In genomic region chr19:16131831-16132230, GRCm38 (mm10) we compare ENCODE assay signal across 9 mouse cellular contexts. TPM values are rescaled to one million over a fixed set of nuclear protein-coding genes. Genes with fewer than 3 reads are reported as not detected.
DNase-seq lines count a peak whose midpoint lies in the region; ATAC-seq and TF ChIP-seq lines count a peak whose summit lies in the region.
"Had no signal": no experiment of that assay in that cellular context is flagged by ENCODE, and none has a peak within 500 bp of the region (broad histone marks: within the 10 kb centered on the region; RNA-seq: fewer than 3 reads in every experiment).

No protein-coding gene starts in this region.

- no peak for TF ChIP-seq CTCF in C2C12 (IDR thresholded peaks at IDR 0.05; ENCODE audit: control insufficient read depth, insufficient read depth, insufficient read length)

- H3K36me3 ChIP-seq in C2C12 (ENCODE audit: control insufficient read depth, insufficient read depth): no peaks in the 10 kb centered on the region
- no peaks in the 10 kb centered on the region for H3K36me3 ChIP-seq in forebrain, embryonic 16.5 days (ENCODE audit: control insufficient read depth, insufficient read depth)
- no peaks in the 10 kb centered on the region for H3K36me3 ChIP-seq in liver, embryonic 12.5 days
- H3K36me3 ChIP-seq: G1E had no signal

- H3K4me3 ChIP-seq in C2C12 (ENCODE audit: insufficient read depth, poor library complexity, severe bottlenecking): peak overlapping the region; percentile 41
- peak overlapping the region; percentile 81 for H3K4me3 ChIP-seq in forebrain, embryonic 16.5 days (replicated peaks; ENCODE audit: low read length)
- H3K4me3 ChIP-seq in liver, embryonic 12.5 days: peak overlapping the region; percentile 67

- peaks cover 17% of the 10 kb centered on the region for H3K79me3 ChIP-seq in C2C12 (ENCODE audit: low read depth)

- peaks cover 16% of the 10 kb centered on the region for H3K4me1 ChIP-seq in forebrain, embryonic 16.5 days (replicated peaks; ENCODE audit: control insufficient read depth, insufficient read depth, low read length)
- peaks cover 38% of the 10 kb centered on the region for H3K4me1 ChIP-seq in liver, embryonic 12.5 days

- H3ac ChIP-seq in C2C12 (ENCODE audit: control insufficient read depth, insufficient read length, low read depth): peak overlapping the region; percentile 54

- peaks cover 39% of the 10 kb centered on the region for H3K79me2 ChIP-seq in C2C12 (ENCODE audit: control insufficient read depth, insufficient read depth)

- peak overlapping the region; percentile 98 for H3K9ac ChIP-seq in forebrain, embryonic 16.5 days (replicated peaks; ENCODE audit: low read depth, low read length)
- H3K9ac ChIP-seq in liver, embryonic 12.5 days: peak overlapping the region; percentile 65

- no peaks in the 10 kb centered on the region for H3K27me3 ChIP-seq in C2C12 (ENCODE audit: control insufficient read depth, insufficient read depth, insufficient read length)
- no peaks in the 10 kb centered on the region for H3K27me3 ChIP-seq in forebrain, embryonic 16.5 days (replicated peaks; ENCODE audit: control insufficient read depth, insufficient read depth, low read length)
- peaks cover 67% of the 10 kb centered on the region for H3K27me3 ChIP-seq in liver, embryonic 12.5 days (replicated peaks)

- no peak for ATAC-seq in forebrain, embryonic 16.5 days
- ATAC-seq in liver, embryonic 12.5 days: no peak
- no peak for ATAC-seq in activated CD4-positive, CD25-positive, alpha-beta regulatory T cell, adult 4 months
- no peak for ATAC-seq in monocyte, adult 5-6 weeks (replicated peaks; ENCODE audit: insufficient number of reproducible peaks, low FRiP score, low TSS enrichment, poor library complexity, severe bottlenecking)

- 15% methylated on average over 6 of the region's 6 CpGs for WGBS in forebrain, embryonic 16.5 days
- WGBS in liver, embryonic 12.5 days (ENCODE audit: insufficient replicate concordance): 3% methylated on average over 6 of the region's 6 CpGs

- peak overlapping the region; percentile 76 for H3K4me2 ChIP-seq in forebrain, embryonic 16.5 days (ENCODE audit: low read length)
- H3K4me2 ChIP-seq in liver, embryonic 12.5 days: peak overlapping the region; percentile 91

- H3K9me3 ChIP-seq in forebrain, embryonic 16.5 days (ENCODE audit: control insufficient read depth, low read length): no peaks in the 10 kb centered on the region
- H3K9me3 ChIP-seq in liver, embryonic 12.5 days (replicated peaks): no peaks in the 10 kb centered on the region

- peak overlapping the region; percentile 96 for H3K27ac ChIP-seq in forebrain, embryonic 16.5 days (ENCODE audit: low read length)
- peak overlapping the region; percentile 80 for H3K27ac ChIP-seq in liver, embryonic 12.5 days

- peak; percentile 16 for DNase-seq in gastrocnemius, adult 18-20 months (ENCODE audit: low spot score)
- DNase-seq in gastrocnemius, postnatal 25 days: no peak
- no peak for DNase-seq in frontal cortex, postnatal 14 days (ENCODE audit: low spot score in 2 of 2)

TF ChIP-seq in C2C12, 6 proteins besides CTCF, POLR2A, EP300 and RAD21:
- no peak for TF ChIP-seq MYOD1 (IDR thresholded peaks at IDR 0.05; ENCODE audit: control insufficient read depth, insufficient read length, low read depth)
- TF ChIP-seq CEBPB (IDR thresholded peaks at IDR 0.05; ENCODE audit: low read depth): no peak
- no peak for TF ChIP-seq MAX (IDR thresholded peaks at IDR 0.05)
- no peak for TF ChIP-seq FOSL1 (IDR thresholded peaks at IDR 0.05; ENCODE audit: insufficient read depth, low read length, poor library complexity, severe bottlenecking)
- no peak for TF ChIP-seq USF1 (IDR thresholded peaks at IDR 0.05; ENCODE audit: low read depth)
- TF ChIP-seq MYOG (IDR thresholded peaks at IDR 0.05; ENCODE audit: control insufficient read depth, extremely low read depth, insufficient read length): no peak

RNA-seq across cellular contexts. Expression of gene Gnaq, which starts 0.8 kb away (rescaled TPM):
- total RNA-seq in gastrocnemius, adult 18-20 months (2021): 10 to 100 TPM; 11.9 to 14.9 TPM
- 10 to 100 TPM; 11.6 to 11.8 TPM for total RNA-seq in gastrocnemius, postnatal 25 days (2021)
- polyA plus RNA-seq in C2C12 (2012; fragmentation: generic; extraction: Trizol): 9.5 TPM
- polyA plus RNA-seq in forebrain, embryonic 16.5 days (2015; fragmentation: Nextera tagmentation; extraction: Ambion mirVana): 105 and 122 TPM in 2 replicates
- 5.6 and 5.8 TPM in 2 replicates for polyA plus RNA-seq in liver, embryonic 12.5 days (2016; fragmentation: Nextera tagmentation; extraction: Ambion mirVana)
- 10 to 100 TPM; 18.3 to 23.3 TPM for polyA plus RNA-seq in activated CD4-positive, CD25-positive, alpha-beta regulatory T cell, adult 4 months (2017; shearing (Covaris generic))
- 11.8 to 16.7 TPM (median 14.8 TPM) in 3 replicates for total RNA-seq in monocyte, adult 5-6 weeks (2017)
- polyA plus RNA-seq: G1E had no signal
